Mouse (Mus musculus) kidney, embryonic 14.5 days (tissue): Measurements from ENCODE around the gene Fcna. TPM values are rescaled to one million over a fixed set of nuclear protein-coding genes. Genes with fewer than 3 reads are reported as not detected.

ENCODE experiments used
- ATAC-seq: fragments of 200-750 bp; cut with Nextera tagmentation; 2 replicates; pipeline ENCODE4 v1.8.0; 2017; ENCODE audit warnings: moderate number of reproducible peaks, mild to moderate bottlenecking, moderate TSS enrichment, moderate library complexity; ENCODE audit not compliant: low FRiP score, low TSS enrichment
- H3K27ac ChIP-seq: fragments of 300-500 bp; sonication (generic); 2 replicates; pipeline ENCODE4 v1.5.1; 2014; ENCODE audit warnings: low read depth, mild to moderate bottlenecking, low read length, moderate library complexity, mixed read lengths
- H3K27me3 ChIP-seq: fragments of 300-500 bp; sonication (generic); 2 replicates; pipeline ENCODE4 v1.6.1; 2014; ENCODE audit warnings: mild to moderate bottlenecking, low read length; ENCODE audit not compliant: control insufficient read depth, insufficient read depth
- H3K36me3 ChIP-seq: fragments of 300-500 bp; sonication (generic); 2 replicates; pipeline ENCODE4 v1.6.1; 2014; ENCODE audit warnings: low read length, mixed read lengths; ENCODE audit not compliant: control insufficient read depth, insufficient read depth
- H3K4me1 ChIP-seq: fragments of 300-500 bp; sonication (generic); 2 replicates; pipeline ENCODE4 v1.6.1; 2014; ENCODE audit warnings: low read length, mixed read lengths; ENCODE audit not compliant: control insufficient read depth, insufficient read depth
- H3K4me2 ChIP-seq: fragments of 300-500 bp; sonication (generic); replicated peaks from 2 replicates; pipeline ENCODE4 v1.6.1; 2014; ENCODE audit warnings: low read depth, mild to moderate bottlenecking, low read length
- H3K4me3 ChIP-seq: fragments of 300-500 bp; sonication (generic); 2 replicates; pipeline ENCODE4 v1.5.1; 2014; ENCODE audit warnings: mild to moderate bottlenecking, low read length
- H3K9ac ChIP-seq: fragments of 300-500 bp; sonication (generic); 2 replicates; pipeline ENCODE4 v1.6.1; 2014; ENCODE audit warnings: low read depth, mild to moderate bottlenecking, low read length, moderate library complexity
- H3K9me3 ChIP-seq: fragments of 300-500 bp; sonication (generic); 2 replicates; pipeline ENCODE4 v1.6.1; 2016; ENCODE audit warnings: low read length; ENCODE audit not compliant: control insufficient read depth
- WGBS: fragments of 180-500 bp; shearing (Covaris S2); extraction: QIAGEN DNeasy Blood & Tissue Kit; methylation state at CpG from one replicate; pipeline ENCODE4 v1.1.7; 2014; 5-methylcytosine and 5-hydroxymethylcytosine counted together
- polyA plus RNA-seq: library from polyadenylated mRNA; unstranded; fragments of >200 nt; fragmentation: Nextera tagmentation; extraction: Ambion mirVana; gene quantifications from 2 replicates; pipeline ENCODE4 v1.2.1, GENCODE M21; 2014

The Fcna gene
- polyA plus RNA-seq, 1 experiment from 2014 or later, result 1.9 TPM

DNA sequence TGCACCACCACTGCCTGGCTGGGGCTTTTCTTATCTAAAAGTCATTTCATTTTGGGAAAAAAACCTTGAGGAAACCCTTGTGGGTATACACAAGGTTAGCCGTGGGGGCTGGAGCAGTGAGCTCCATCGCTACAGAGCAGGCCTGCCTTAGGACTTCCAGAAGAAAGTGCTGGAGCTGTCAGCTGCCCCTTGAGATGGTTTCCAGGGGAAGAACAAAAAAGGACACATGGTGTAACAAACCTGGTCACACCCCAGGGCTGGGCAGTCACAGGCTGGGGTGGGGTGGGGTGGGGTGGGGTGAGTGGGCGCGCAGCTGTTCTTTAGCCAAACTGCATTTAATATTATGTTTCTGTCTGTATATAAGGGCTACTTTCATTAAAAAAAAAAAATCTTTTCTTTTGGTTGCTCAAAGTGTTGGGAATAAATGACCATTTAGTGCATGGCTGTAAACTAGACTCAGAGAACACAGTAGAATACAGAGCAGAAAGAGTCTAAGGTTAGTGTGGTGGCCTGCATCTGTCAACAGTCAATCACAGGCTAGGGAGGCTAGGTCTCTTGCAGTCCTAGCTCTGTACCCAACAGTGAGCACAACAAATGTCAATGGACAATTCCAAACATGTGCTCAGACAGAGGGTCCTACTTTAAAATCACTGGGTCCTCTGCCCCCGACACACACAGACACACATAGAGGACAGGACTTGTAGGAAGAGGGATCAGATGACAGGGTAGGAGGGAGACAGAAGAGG is 30.9 kb downstream of the Fcna start:
- Histone ChIP-seq H3K27ac (no peak overlapping the region), H3K4me1 (no peaks in the 10 kb centered on the region), H3K9me3 (no peaks in the 10 kb centered on the region), H3K4me2 (no peak overlapping the region), H3K9ac (no peak overlapping the region), H3K4me3 (no peak overlapping the region), H3K36me3 (peaks cover 94% of the 10 kb centered on the region), H3K27me3 (no peaks in the 10 kb centered on the region)
- ATAC-seq, result no peak
- WGBS, result 92% methylated on average over 5 of the region's 5 CpGs

DNA sequence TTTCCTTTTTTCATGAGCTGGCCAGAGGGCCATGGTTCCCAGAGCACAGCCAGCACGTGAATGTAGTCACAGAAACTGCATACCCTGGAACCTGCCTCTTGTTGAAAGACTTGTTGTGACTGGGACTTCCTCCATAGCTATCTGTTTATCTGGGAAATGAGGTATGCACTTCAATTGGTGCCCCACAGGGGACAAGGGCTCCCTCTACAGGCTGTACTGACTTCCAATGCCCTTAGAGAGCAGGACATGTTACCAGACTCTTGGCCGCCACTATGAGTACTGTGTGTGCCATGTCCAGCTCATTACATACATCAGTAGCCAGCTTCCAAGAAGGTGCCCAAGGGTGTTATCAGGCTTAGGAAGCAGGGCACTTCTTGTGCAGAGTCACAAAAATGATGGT is 36.0 kb downstream of the Fcna start:
- Histone ChIP-seq H3K36me3 (peaks cover 85% of the 10 kb centered on the region), H3K9ac (no peak overlapping the region), H3K4me3 (no peak overlapping the region), H3K4me2 (no peak overlapping the region), H3K4me1 (no peaks in the 10 kb centered on the region), H3K27me3 (no peaks in the 10 kb centered on the region), H3K27ac (no peak overlapping the region), H3K9me3 (no peaks in the 10 kb centered on the region)
- 89% methylated on average over 2 of the region's 2 CpGs for WGBS
- ATAC-seq, result no peak

DNA sequence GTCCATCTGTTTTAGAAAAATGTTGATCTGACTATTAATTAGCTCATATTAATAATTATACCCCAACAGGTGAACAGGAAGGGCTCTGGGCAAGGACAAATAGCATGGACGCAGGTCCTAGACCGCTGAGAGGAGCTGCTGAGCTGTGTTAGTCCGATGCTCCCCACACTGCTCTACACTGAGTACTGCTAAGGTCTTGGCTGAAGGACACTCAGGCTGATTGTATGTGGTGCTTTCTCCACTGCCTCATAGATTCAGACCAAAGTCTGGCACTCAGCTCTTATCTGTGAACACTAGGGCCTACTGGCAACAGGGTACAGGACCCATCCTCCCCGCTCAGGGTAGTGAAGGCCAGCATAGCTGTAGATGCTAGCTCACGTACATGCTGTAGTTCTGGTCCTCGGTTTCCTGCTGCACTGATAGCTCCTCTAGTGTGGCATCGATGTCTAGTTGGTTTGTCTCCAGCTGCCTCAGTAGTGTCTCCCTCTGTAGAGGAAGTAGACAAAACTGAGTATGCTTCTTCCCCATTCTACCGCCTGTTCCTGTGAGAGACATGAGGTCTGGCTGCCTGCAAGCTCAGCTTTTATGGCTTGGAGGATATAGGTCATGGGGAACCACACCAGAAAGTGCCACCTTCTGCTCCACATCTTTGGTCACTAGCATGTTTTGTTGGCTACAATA is 39.5 kb downstream of the Fcna start:
- 94% methylated on average over 8 of the region's 8 CpGs for WGBS
- Histone ChIP-seq H3K9me3 (no peaks in the 10 kb centered on the region), H3K27ac (no peak overlapping the region), H3K4me1 (no peaks in the 10 kb centered on the region), H3K36me3 (peaks cover 90% of the 10 kb centered on the region), H3K27me3 (no peaks in the 10 kb centered on the region), H3K9ac (no peak overlapping the region), H3K4me3 (no peak overlapping the region), H3K4me2 (no peak overlapping the region)
- ATAC-seq, result no peak

DNA sequence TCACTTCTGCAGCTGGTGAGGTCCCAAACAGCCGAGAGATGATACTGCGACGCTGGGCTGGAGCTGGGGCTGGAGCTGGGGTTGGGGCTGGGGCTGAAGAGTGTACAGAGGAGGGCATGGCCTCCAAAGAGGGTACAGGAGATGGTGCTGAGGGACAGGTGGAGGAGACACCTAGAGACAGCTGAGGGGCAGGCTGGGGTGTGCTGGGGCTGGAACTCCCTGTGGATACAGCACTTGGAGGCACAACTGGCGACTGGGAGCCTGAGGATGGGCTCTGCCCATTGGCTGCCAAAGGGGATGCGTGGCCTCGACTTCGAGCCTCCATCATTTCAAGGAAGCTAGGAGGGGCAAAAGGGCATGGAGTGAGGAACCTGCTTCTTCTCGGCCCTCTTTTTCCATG is 40.5 kb downstream of the Fcna start:
- no peaks in the 10 kb centered on the region for H3K9me3 ChIP-seq
- 88% methylated on average over 8 of the region's 8 CpGs for WGBS
- H3K36me3 ChIP-seq, result peaks cover 84% of the 10 kb centered on the region

DNA sequence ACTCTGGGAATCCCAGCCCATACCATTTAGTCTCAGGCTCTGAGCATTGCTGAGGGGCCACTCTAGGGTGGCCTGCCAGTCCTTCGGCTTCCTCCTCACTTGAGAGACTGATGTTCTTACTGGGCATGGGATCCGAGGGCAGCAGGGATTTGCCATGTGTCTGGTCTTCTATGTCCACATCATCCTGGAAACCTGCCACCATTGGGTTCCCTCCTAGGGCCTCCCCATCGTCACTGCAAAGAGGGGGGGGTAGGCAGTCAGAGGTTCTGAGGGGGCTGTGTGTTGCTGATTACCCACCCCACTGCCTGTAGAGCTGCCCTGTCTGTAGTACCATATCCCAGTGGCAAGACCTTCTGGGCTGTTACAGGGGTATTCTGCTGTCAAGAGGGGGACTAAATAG is 42.2 kb downstream of the Fcna start:
- no peak for ATAC-seq
- WGBS, result 94% methylated on average over 3 of the region's 3 CpGs
- no peak overlapping the region for H3K27ac ChIP-seq

More for the DNA sequence above, 40.5 kb downstream of the Fcna start:
- no peak overlapping the region for H3K27ac ChIP-seq
- H3K4me3 ChIP-seq, result no peak overlapping the region
- no peak overlapping the region for H3K9ac ChIP-seq
- ATAC-seq, result no peak
- peaks cover 6% of the 10 kb centered on the region for H3K4me1 ChIP-seq
- H3K4me2 ChIP-seq, result no peak overlapping the region
- no peaks in the 10 kb centered on the region for H3K27me3 ChIP-seq

DNA sequence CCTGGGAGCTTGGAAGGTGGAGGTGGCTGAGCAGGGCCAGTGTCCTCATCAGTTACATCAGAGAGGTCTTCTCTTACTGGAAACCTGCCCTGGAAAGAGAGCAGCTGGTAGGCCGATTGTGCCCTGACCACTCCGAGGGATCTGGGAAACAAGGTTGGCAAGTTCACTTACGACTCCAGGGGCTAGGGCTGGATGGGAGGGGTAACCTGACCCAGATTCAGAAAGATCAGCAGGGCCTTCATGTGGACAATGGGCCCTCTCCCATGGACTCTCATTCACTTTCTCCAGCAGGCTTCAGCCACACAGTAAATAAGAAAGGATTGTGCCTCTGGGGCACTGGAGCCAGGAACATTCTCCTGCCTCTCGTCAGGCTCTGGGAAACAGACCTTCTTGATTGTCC is 43.0 kb downstream of the Fcna start:
- no peak overlapping the region for H3K4me2 ChIP-seq
- peaks cover 14% of the 10 kb centered on the region for H3K27me3 ChIP-seq
- H3K4me1 ChIP-seq, result peaks cover 15% of the 10 kb centered on the region
- no peak overlapping the region for H3K4me3 ChIP-seq
- peaks cover 64% of the 10 kb centered on the region for H3K36me3 ChIP-seq
- no peak overlapping the region for H3K27ac ChIP-seq
- H3K9me3 ChIP-seq, result no peaks in the 10 kb centered on the region
- ATAC-seq, result no peak
- no peak overlapping the region for H3K9ac ChIP-seq
- WGBS, result 91% methylated on average over 4 of the region's 4 CpGs

More for the DNA sequence above, 42.2 kb downstream of the Fcna start:
- peaks cover 13% of the 10 kb centered on the region for H3K4me1 ChIP-seq
- no peaks in the 10 kb centered on the region for H3K9me3 ChIP-seq
- no peak overlapping the region for H3K4me3 ChIP-seq
- peaks cover 6% of the 10 kb centered on the region for H3K27me3 ChIP-seq
- peaks cover 68% of the 10 kb centered on the region for H3K36me3 ChIP-seq
- no peak overlapping the region for H3K4me2 ChIP-seq
- no peak overlapping the region for H3K9ac ChIP-seq

DNA sequence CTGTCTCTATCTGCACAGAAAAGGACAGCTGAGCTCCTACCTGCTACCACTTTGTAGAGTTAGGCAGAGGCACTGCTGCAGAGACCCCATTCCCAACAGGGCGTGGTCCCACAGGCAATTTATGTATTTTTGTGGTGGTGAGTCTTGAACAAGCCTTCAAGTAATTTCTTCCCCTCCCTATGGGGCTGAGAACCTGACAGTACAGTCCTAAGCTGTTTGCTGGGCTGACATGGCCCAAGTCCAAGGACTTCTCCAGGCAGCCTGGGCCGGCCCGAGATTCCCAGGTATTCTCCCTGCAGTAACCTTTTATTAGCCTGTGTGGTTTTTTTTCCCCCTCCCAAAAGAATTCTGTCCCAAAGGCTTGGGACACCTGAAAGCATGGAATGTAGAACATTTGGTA is 43.7 kb downstream of the Fcna start:
- Histone ChIP-seq H3K27ac (no peak overlapping the region), H3K36me3 (peaks cover 57% of the 10 kb centered on the region), H3K4me2 (no peak overlapping the region), H3K9ac (no peak overlapping the region), H3K9me3 (no peaks in the 10 kb centered on the region), H3K27me3 (peaks cover 21% of the 10 kb centered on the region), H3K4me3 (no peak overlapping the region), H3K4me1 (peaks cover 22% of the 10 kb centered on the region)
- no peak for ATAC-seq
- WGBS, result 91% methylated on average over 3 of the region's 3 CpGs

DNA sequence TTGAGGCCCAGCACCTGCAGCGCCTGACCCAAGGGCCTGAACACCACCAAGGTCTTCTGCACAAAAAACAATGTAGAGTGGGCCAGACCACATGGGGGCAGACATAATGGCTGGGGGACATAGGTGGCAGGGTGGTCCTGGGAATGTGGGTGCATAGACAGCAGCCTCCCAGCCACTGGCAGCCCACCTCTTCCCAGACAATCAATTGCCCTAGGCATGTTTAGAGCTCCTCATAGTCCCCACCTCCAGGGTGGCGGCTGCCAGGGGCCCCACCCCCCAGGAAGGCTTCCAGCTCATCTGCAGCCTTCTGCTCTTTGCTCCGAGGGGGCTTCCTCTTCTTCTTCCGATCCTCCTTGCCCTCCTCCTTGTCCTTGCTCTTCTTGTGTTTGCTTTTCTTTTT is 44.3 kb downstream of the Fcna start:
- no peaks in the 10 kb centered on the region for H3K9me3 ChIP-seq
- 60% methylated on average over 4 of the region's 4 CpGs for WGBS
- no peak overlapping the region for H3K27ac ChIP-seq
- peaks cover 55% of the 10 kb centered on the region for H3K36me3 ChIP-seq
- no peak for ATAC-seq
- no peak overlapping the region for H3K9ac ChIP-seq
- H3K4me1 ChIP-seq, result peaks cover 22% of the 10 kb centered on the region
- peaks cover 26% of the 10 kb centered on the region for H3K27me3 ChIP-seq
- no peak overlapping the region for H3K4me2 ChIP-seq
- no peak overlapping the region for H3K4me3 ChIP-seq

DNA sequence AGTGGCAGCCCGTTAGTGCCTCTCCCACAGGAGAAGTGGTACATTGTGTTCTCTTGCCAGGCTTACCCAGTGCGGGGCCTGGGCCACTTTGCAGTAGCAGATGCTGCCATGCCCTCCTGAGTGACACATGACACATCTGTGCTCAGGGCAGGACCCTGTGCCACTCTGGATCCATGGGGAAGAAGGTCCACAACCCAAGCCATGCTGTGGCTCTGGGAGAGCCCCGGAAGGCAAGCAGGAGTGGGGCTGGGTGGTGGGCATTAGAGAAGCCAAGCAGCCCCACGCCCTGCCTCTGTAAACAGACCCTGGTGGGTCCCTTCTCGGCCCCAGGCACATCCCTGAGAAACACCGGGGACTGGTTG is 44.7 kb downstream of the Fcna start:
- ATAC-seq, result no peak
- no peak overlapping the region for H3K9ac ChIP-seq
- H3K36me3 ChIP-seq, result peaks cover 51% of the 10 kb centered on the region
- WGBS, result 81% methylated on average over 6 of the region's 6 CpGs
- no peak overlapping the region for H3K4me3 ChIP-seq
- peaks cover 31% of the 10 kb centered on the region for H3K27me3 ChIP-seq
- H3K9me3 ChIP-seq, result no peaks in the 10 kb centered on the region
- no peak overlapping the region for H3K4me2 ChIP-seq
- H3K27ac ChIP-seq, result no peak overlapping the region
- H3K4me1 ChIP-seq, result peaks cover 26% of the 10 kb centered on the region
